Mouse (Mus musculus): ENCODE measurements around the gene Klhdc7b.

- TF ChIP-seq GATA1 (IDR thresholded peaks at IDR 0.05; ENCODE audit: low read length) (no peak), TAL1 (IDR thresholded peaks at IDR 0.05; ENCODE audit: low read length) (no peak)
These were observed 7.8 kb upstream of the Klhdc7b start, which contains the start of gene Tymp for GRCm38 (mm10) chr15:89376957-89377356.

Data from erythroblast, embryonic 14.5 days (primary cell).